Comparison of ENCODE assay signal across 26 mouse cellular contexts in genomic region chr15:85985601-85986000, GRCm38 (mm10). TPM values are rescaled to one million over a fixed set of nuclear protein-coding genes. Genes with fewer than 3 reads are reported as not detected.
A peak's percentile ranks its signal among the peaks of the same experiment; 100 is the strongest.
DNase-seq lines count a peak whose midpoint lies in the region; ATAC-seq and TF ChIP-seq lines count a peak whose summit lies in the region.
"Had no signal": no experiment of that assay in that cellular context is flagged by ENCODE, and none has a peak within 500 bp of the region (broad histone marks: within the 10 kb centered on the region; RNA-seq: fewer than 3 reads in every experiment).

No protein-coding gene starts in this region.

- no peak for TF ChIP-seq CTCF in liver, adult 2 months (IDR thresholded peaks at IDR 0.05; ENCODE audit: low read depth, low read length)

- H3K9me3 ChIP-seq in forebrain, embryonic 10.5 days: no peaks in the 10 kb centered on the region
- no peaks in the 10 kb centered on the region for H3K9me3 ChIP-seq in forebrain, embryonic 11.5 days (ENCODE audit: control insufficient read depth, low read length)
- no peaks in the 10 kb centered on the region for H3K9me3 ChIP-seq in heart, embryonic 10.5 days
- H3K9me3 ChIP-seq in liver, embryonic 12.5 days (replicated peaks): no peaks in the 10 kb centered on the region
- H3K9me3 ChIP-seq: embryonic facial prominence, embryonic 10.5 days; embryonic facial prominence, embryonic 13.5 days; G1E; heart, embryonic 13.5 days; hindbrain, embryonic 13.5 days had no signal

- no peaks in the 10 kb centered on the region for H3K27me3 ChIP-seq in forebrain, embryonic 10.5 days (ENCODE audit: poor library complexity, severe bottlenecking)
- no peaks in the 10 kb centered on the region for H3K27me3 ChIP-seq in forebrain, embryonic 11.5 days (ENCODE audit: control insufficient read depth, insufficient read depth, low read length)
- peaks cover 11% of the 10 kb centered on the region; the same call in 1 of the 2 replicates for H3K27me3 ChIP-seq in heart, embryonic 10.5 days (ENCODE audit: insufficient read depth, poor library complexity, severe bottlenecking)
- H3K27me3 ChIP-seq in liver, adult 2 months (ENCODE audit: control insufficient read depth, insufficient read depth, low read length): no peaks in the 10 kb centered on the region
- peaks cover 31% of the 10 kb centered on the region for H3K27me3 ChIP-seq in liver, embryonic 12.5 days (replicated peaks)
- H3K27me3 ChIP-seq: embryonic facial prominence, embryonic 13.5 days; hindbrain, embryonic 13.5 days; Patski had no signal

- H3K9ac ChIP-seq in forebrain, embryonic 11.5 days (ENCODE audit: low read length): no peak overlapping the region
- no peak overlapping the region for H3K9ac ChIP-seq in liver, adult 2 months (ENCODE audit: low read depth, low read length)
- H3K9ac ChIP-seq in liver, embryonic 12.5 days: no peak overlapping the region
- H3K9ac ChIP-seq: embryonic facial prominence, embryonic 13.5 days; heart, embryonic 13.5 days; hindbrain, embryonic 13.5 days had no signal

- intact Hi-C loops in heart, postnatal 14 days (cut with DNase I): no loop called here

- H3K79me2 ChIP-seq in liver, adult 2 months (ENCODE audit: control insufficient read depth, insufficient read depth, low read length): no peaks in the 10 kb centered on the region

- WGBS in forebrain, embryonic 10.5 days: 86% methylated on average over 4 of the region's 4 CpGs
- 75% methylated on average over 4 of the region's 4 CpGs for WGBS in forebrain, embryonic 11.5 days
- 83% methylated on average over 4 of the region's 4 CpGs for WGBS in heart, embryonic 10.5 days
- WGBS in liver, adult 2 months: 78% methylated on average over 4 of the region's 4 CpGs
- WGBS in liver, embryonic 12.5 days (ENCODE audit: insufficient replicate concordance): 64% methylated on average over 4 of the region's 4 CpGs

- ATAC-seq in forebrain, embryonic 11.5 days (replicated peaks; ENCODE audit: low FRiP score): no peak
- no peak for ATAC-seq in liver, embryonic 12.5 days
- ATAC-seq: inflammation-experienced regulatory T-cells, adult 6 months; intestine, embryonic 16.5 days; Patski had no signal

- no peak for DNase-seq in forebrain, embryonic 10.5 days (ENCODE audit: extremely low spot score, low spot score)
- no peak for DNase-seq in forebrain, embryonic 11.5 days (ENCODE audit: low spot score)
- DNase-seq in heart, embryonic 10.5 days (ENCODE audit: low spot score): no peak
- no peak for DNase-seq in heart, postnatal 14 days
- peak; percentile 28 for DNase-seq in liver, adult 2 months (ENCODE audit: extremely low read depth, low read depth, low spot score)
- DNase-seq: adrenal gland, postnatal 10 days; adrenal gland, postnatal 36 days; B cell, adult 2 months; cerebellum, adult 18-20 months; cerebellum, adult 9-11 months; cerebellum, postnatal 36 days; embryo, embryonic 11 days; gastrocnemius, postnatal 25 days; heart, adult 18-20 months had no signal

- peak overlapping the region; percentile 77; the same call in 1 of the 2 replicates for H3K27ac ChIP-seq in forebrain, embryonic 10.5 days
- no peak overlapping the region for H3K27ac ChIP-seq in forebrain, embryonic 11.5 days (ENCODE audit: low read depth, low read length)
- H3K27ac ChIP-seq in heart, embryonic 10.5 days: 0 out of 2 replicates have a peak overlapping the region, but pooled peaks have one; percentile 17
- no peak overlapping the region for H3K27ac ChIP-seq in liver, adult 2 months (replicated peaks; ENCODE audit: insufficient read depth, low read depth, low read length)
- H3K27ac ChIP-seq in liver, embryonic 12.5 days: no peak overlapping the region
- H3K27ac ChIP-seq: embryonic facial prominence, embryonic 13.5 days; heart, embryonic 13.5 days; hindbrain, embryonic 13.5 days; hindbrain, postnatal 0 days had no signal

- peaks cover 45% of the 10 kb centered on the region for H3K4me1 ChIP-seq in forebrain, embryonic 10.5 days
- peaks cover 12% of the 10 kb centered on the region for H3K4me1 ChIP-seq in forebrain, embryonic 11.5 days (replicated peaks; ENCODE audit: control insufficient read depth, insufficient read depth, low read length)
- peaks cover 31% of the 10 kb centered on the region for H3K4me1 ChIP-seq in heart, embryonic 10.5 days
- no peaks in the 10 kb centered on the region for H3K4me1 ChIP-seq in liver, adult 2 months (ENCODE audit: control insufficient read depth, insufficient read depth, low read length)
- peaks cover 14% of the 10 kb centered on the region for H3K4me1 ChIP-seq in liver, embryonic 12.5 days

- no peak for TF ChIP-seq POLR2A in liver, adult 2 months (IDR thresholded peaks at IDR 0.05; ENCODE audit: extremely low read depth, insufficient read depth, low read length)

- no peaks in the 10 kb centered on the region for H3K36me3 ChIP-seq in forebrain, embryonic 10.5 days (replicated peaks)
- no peaks in the 10 kb centered on the region for H3K36me3 ChIP-seq in forebrain, embryonic 11.5 days (ENCODE audit: control insufficient read depth, insufficient read depth, low read length)
- no peaks in the 10 kb centered on the region for H3K36me3 ChIP-seq in heart, embryonic 10.5 days
- no peaks in the 10 kb centered on the region for H3K36me3 ChIP-seq in liver, adult 2 months (ENCODE audit: control insufficient read depth, insufficient read depth, low read length)
- H3K36me3 ChIP-seq in liver, embryonic 12.5 days: no peaks in the 10 kb centered on the region
- H3K36me3 ChIP-seq: embryonic facial prominence, embryonic 10.5 days; embryonic facial prominence, embryonic 13.5 days; G1E; heart, embryonic 13.5 days; hindbrain, embryonic 13.5 days had no signal

- H3K4me2 ChIP-seq in forebrain, embryonic 11.5 days (ENCODE audit: low read depth, low read length, severe bottlenecking): no peak overlapping the region
- H3K4me2 ChIP-seq in liver, embryonic 12.5 days: no peak overlapping the region
- H3K4me2 ChIP-seq: embryonic facial prominence, embryonic 13.5 days; heart, embryonic 13.5 days; hindbrain, embryonic 13.5 days had no signal

- no peak overlapping the region for H3K4me3 ChIP-seq in forebrain, embryonic 10.5 days
- H3K4me3 ChIP-seq in forebrain, embryonic 11.5 days (ENCODE audit: low read depth, low read length): no peak overlapping the region
- no peak overlapping the region for H3K4me3 ChIP-seq in heart, embryonic 10.5 days
- no peak overlapping the region for H3K4me3 ChIP-seq in liver, adult 2 months (ENCODE audit: insufficient read depth, low read depth, low read length)
- H3K4me3 ChIP-seq in liver, embryonic 12.5 days: no peak overlapping the region
- H3K4me3 ChIP-seq: embryonic facial prominence, embryonic 10.5 days; embryonic facial prominence, embryonic 13.5 days; erythroblast, embryonic 14.5 days; heart, embryonic 13.5 days; hindbrain, embryonic 13.5 days had no signal

RNA-seq across cellular contexts. Expression of gene Celsr1, which starts 48.0 kb away (rescaled TPM):
- polyA plus RNA-seq in forebrain, embryonic 10.5 days (2016; fragmentation: Nextera tagmentation; extraction: Ambion mirVana): 2.4 and 2.6 TPM in 2 replicates
- 7.3 and 7.9 TPM in 2 replicates for polyA plus RNA-seq in forebrain, embryonic 11.5 days (2014; fragmentation: Nextera tagmentation; extraction: Ambion mirVana)
- 1.3 and 2.3 TPM in 2 replicates for polyA plus RNA-seq in heart, embryonic 10.5 days (2016; fragmentation: Nextera tagmentation; extraction: Ambion mirVana)
- total RNA-seq in heart, postnatal 14 days (2021): 10 to 100 TPM in 1 of 2 experiments, 1 to 10 TPM in 1; 10.0 to 11.5 TPM
- total RNA-seq in liver, adult 2 months (2014; rRNA removed): 2.4 and 3.7 TPM in 2 replicates
- 11.5 and 12.4 TPM in 2 replicates for polyA plus RNA-seq in liver, adult 2 months (2012; rRNA removed)
- polyA plus RNA-seq in liver, embryonic 12.5 days (2016; fragmentation: Nextera tagmentation; extraction: Ambion mirVana): 0.11 and 0.25 TPM in 2 replicates
- total RNA-seq: CH12.LX had no signal

Comparison
In these comparisons a context has a peak if more than half of its experiments do, and no peak if none do; other contexts are left out.
1. H3K27ac ChIP-seq: peak in forebrain, embryonic 10.5 days (single experiment) and heart, embryonic 10.5 days (single experiment); none in forebrain, embryonic 11.5 days (single experiment), liver, adult 2 months (single experiment) and liver, embryonic 12.5 days (single experiment).